Mouse (Mus musculus) ES-Bruce4 (cell line): ENCODE results near the gene Klhdc4. TPM values are rescaled to one million over a fixed set of nuclear protein-coding genes. Genes with fewer than 3 reads are reported as not detected.

Source experiments
- H3K27ac ChIP-seq: 2 replicates; pipeline ENCODE4 v1.5.1; 2012; ENCODE audit warnings: low read length, inconsistent platforms; ENCODE audit not compliant: insufficient read depth
- H3K27me3 ChIP-seq: 2 replicates; pipeline ENCODE4 v1.6.1; 2012; ENCODE audit warnings: mild to moderate bottlenecking, low read length, inconsistent platforms; ENCODE audit not compliant: control insufficient read depth, poor library complexity, insufficient read depth, severe bottlenecking
- H3K36me3 ChIP-seq: 2 replicates; pipeline ENCODE4 v1.6.1; 2012; ENCODE audit warnings: inconsistent platforms, mild to moderate bottlenecking, low read length, moderate library complexity; ENCODE audit not compliant: control insufficient read depth, poor library complexity, insufficient read depth, severe bottlenecking
- H3K4me1 ChIP-seq: one replicate; pipeline ENCODE4 v1.8.1; 2011; ENCODE audit warnings: low read length; ENCODE audit not compliant: control insufficient read depth, insufficient read depth
- H3K4me3 ChIP-seq: 2 replicates; pipeline ENCODE4 v1.5.1; 2011; ENCODE audit warnings: low read depth, mild to moderate bottlenecking, low read length
- H3K9ac ChIP-seq: 2 replicates; pipeline ENCODE4 v1.6.1; 2012; ENCODE audit warnings: low read depth, mild to moderate bottlenecking, inconsistent platforms; ENCODE audit not compliant: poor library complexity, severe bottlenecking
- H3K9me3 ChIP-seq: replicated peaks from 2 replicates; pipeline ENCODE4 v1.6.1; 2012; ENCODE audit warnings: mild to moderate bottlenecking, low read length, inconsistent platforms; ENCODE audit not compliant: control insufficient read depth, poor library complexity, insufficient read depth, severe bottlenecking
- CTCF ChIP-seq: IDR thresholded peaks from one replicate; pipeline ENCODE4 v1.8.1; 2011; ENCODE audit warnings: low read depth, low read length
- EP300 ChIP-seq: IDR thresholded peaks from 2 replicates; pipeline ENCODE4 v1.6.1; 2011; ENCODE audit warnings: low read depth, low read length; ENCODE audit not compliant: insufficient read depth
- POLR2A ChIP-seq: IDR thresholded peaks from one replicate; pipeline ENCODE4 v1.8.1; 2011; ENCODE audit warnings: low read length; ENCODE audit not compliant: insufficient read depth
- polyA plus RNA-seq: library from polyadenylated mRNA; stranded (reverse); fragments of >200 nt; gene quantifications from 2 replicates; pipeline ENCODE4 v1.2.4, GENCODE M21; 2011; ENCODE audit warnings: low read depth; ENCODE audit not compliant: missing spikeins, insufficient read depth, insufficient read length

The Klhdc4 gene
- polyA plus RNA-seq, 1 experiment, result 34.6 TPM

DNA sequence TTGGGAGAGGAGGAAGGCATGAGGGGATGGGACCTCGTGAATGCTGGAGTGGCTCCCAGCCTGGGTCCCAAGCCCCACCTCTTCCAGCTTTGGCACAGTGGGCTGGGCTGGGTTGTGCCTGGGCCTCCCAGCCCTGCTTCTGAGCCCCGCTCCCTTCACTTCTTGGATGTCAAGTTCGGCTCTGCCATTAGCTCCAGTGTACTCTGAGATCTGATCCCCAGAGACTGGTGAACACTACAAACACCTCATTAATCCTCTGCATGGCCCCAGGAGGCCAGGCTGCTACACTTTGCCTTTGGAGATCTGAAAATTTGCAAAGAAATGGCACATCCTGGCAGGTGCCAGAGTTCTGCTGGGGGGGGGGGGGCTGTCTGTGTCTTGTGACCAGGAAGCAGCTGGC is 60.3 kb downstream of the Klhdc4 start:
- H3K36me3 ChIP-seq, result no peaks in the 10 kb centered on the region
- H3K27ac ChIP-seq, result no peak overlapping the region
- H3K4me3 ChIP-seq, result no peak overlapping the region
- H3K9ac ChIP-seq, result no peak overlapping the region
- no peaks in the 10 kb centered on the region for H3K27me3 ChIP-seq
- no peaks in the 10 kb centered on the region for H3K4me1 ChIP-seq
- H3K9me3 ChIP-seq, result no peaks in the 10 kb centered on the region
- TF ChIP-seq EP300 (no peak), CTCF (no peak), POLR2A (no peak)

- Histone ChIP-seq H3K9me3 (no peaks in the 10 kb centered on the region), H3K4me3 (no peak overlapping the region), H3K36me3 (no peaks in the 10 kb centered on the region), H3K4me1 (no peaks in the 10 kb centered on the region), H3K27ac (no peak overlapping the region), H3K9ac (no peak overlapping the region), H3K27me3 (no peaks in the 10 kb centered on the region)
- TF ChIP-seq EP300 (no peak), CTCF (no peak), POLR2A (no peak)
These were observed 63.7 kb downstream of the Klhdc4 start for GRCm38 (mm10) chr8:121765594-121766138.

- H3K9me3 ChIP-seq, result no peaks in the 10 kb centered on the region
- no peak for TF ChIP-seq CTCF
- no peak for TF ChIP-seq EP300
- no peak for TF ChIP-seq POLR2A
- H3K36me3 ChIP-seq, result no peaks in the 10 kb centered on the region
- H3K27ac ChIP-seq, result no peak overlapping the region
- H3K4me1 ChIP-seq, result no peaks in the 10 kb centered on the region
- no peaks in the 10 kb centered on the region for H3K27me3 ChIP-seq
- H3K4me3 ChIP-seq, result no peak overlapping the region
- H3K9ac ChIP-seq, result no peak overlapping the region
These were observed 65.7 kb downstream of the Klhdc4 start for GRCm38 (mm10) chr8:121763700-121764013.

GRCm38 (mm10) chr8:121762999-121763699 is 66.2 kb downstream of the Klhdc4 start:
- Histone ChIP-seq H3K9ac (no peak overlapping the region), H3K9me3 (no peaks in the 10 kb centered on the region), H3K4me1 (no peaks in the 10 kb centered on the region), H3K27me3 (no peaks in the 10 kb centered on the region), H3K36me3 (no peaks in the 10 kb centered on the region), H3K4me3 (no peak overlapping the region), H3K27ac (no peak overlapping the region)
- TF ChIP-seq EP300 (no peak), POLR2A (no peak), CTCF (no peak)

GRCm38 (mm10) chr8:121761480-121761879 is 67.9 kb downstream of the Klhdc4 start:
- Histone ChIP-seq H3K9me3 (no peaks in the 10 kb centered on the region), H3K36me3 (no peaks in the 10 kb centered on the region), H3K27me3 (no peaks in the 10 kb centered on the region), H3K4me1 (no peaks in the 10 kb centered on the region), H3K4me3 (no peak overlapping the region), H3K9ac (no peak overlapping the region), H3K27ac (no peak overlapping the region)
- TF ChIP-seq POLR2A, result no peak
- TF ChIP-seq CTCF, result no peak
- no peak for TF ChIP-seq EP300

DNA sequence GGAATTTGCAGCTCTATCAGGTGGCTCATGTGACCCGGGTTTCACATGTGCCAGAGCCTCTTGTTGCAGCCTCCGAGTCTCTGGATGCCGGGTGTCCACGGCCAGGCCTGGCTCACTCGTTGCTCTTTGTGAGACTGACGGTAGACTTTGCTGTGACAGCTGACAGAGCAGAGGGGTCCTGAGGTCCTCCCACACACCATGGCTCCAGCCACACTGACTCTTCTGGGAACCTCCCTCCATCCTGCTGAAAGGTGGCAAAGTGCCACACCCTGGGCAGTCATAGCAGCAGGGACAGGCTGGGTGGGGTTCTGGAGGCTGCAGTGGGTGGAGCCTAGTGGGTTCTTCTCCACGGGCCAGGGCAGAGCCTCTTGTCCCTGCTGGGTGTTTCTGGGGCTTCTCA is 68.9 kb downstream of the Klhdc4 start:
- Histone ChIP-seq H3K27me3 (no peaks in the 10 kb centered on the region), H3K9ac (no peak overlapping the region), H3K4me1 (no peaks in the 10 kb centered on the region), H3K27ac (no peak overlapping the region), H3K36me3 (no peaks in the 10 kb centered on the region), H3K9me3 (no peaks in the 10 kb centered on the region), H3K4me3 (no peak overlapping the region)
- TF ChIP-seq EP300, result no peak
- no peak for TF ChIP-seq CTCF
- TF ChIP-seq POLR2A, result no peak
